Mouse (Mus musculus) ovary, postnatal 14 days (tissue): ENCODE data around the gene Rgl1.
"Not testable (repeated sequence)": the region's sequence is repeated elsewhere in the genome, so short reads cannot be mapped to it uniquely, and the experiment has no call there.

Experiments
- DNase-seq: peaks from one replicate; pipeline ENCODE4 v3.0.0; 2022; ENCODE audit warnings: low spot score

The Rgl1 gene

DNA sequence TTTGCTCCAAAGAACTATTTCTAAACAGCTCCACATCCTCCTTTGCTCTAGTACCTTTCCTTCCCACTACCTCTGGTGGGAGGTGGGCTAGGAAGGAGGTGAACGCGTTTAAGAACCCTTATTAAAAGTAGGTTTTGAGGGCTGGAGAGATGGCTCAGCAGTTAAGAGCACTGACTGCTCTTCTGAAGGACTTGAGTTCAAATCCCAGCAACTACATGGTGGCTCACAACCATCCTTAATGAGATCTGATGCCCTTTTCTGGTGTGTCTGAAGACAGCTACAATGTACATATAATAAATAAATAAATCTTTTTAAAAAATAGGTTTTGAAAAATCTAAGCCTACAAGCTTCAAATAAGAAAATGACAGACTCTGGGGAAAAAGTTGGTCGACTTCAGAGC, 19.3 kb upstream of the Rgl1 start:
- DNase-seq: not testable (repeated sequence)

GRCm38 (mm10) chr1:152784620-152785019, 18.5 kb upstream of the Rgl1 start:
- DNase-seq: no peak

- peak; percentile 57 for DNase-seq
These were observed 13.1 kb upstream of the Rgl1 start for GRCm38 (mm10) chr1:152779071-152779737.

GRCm38 (mm10) chr1:152774601-152775000, 8.4 kb upstream of the Rgl1 start:
- not testable (repeated sequence) for DNase-seq

GRCm38 (mm10) chr1:152771016-152771415, 4.9 kb upstream of the Rgl1 start:
- no peak for DNase-seq

GRCm38 (mm10) chr1:152767749-152768488, 1.8 kb upstream of the Rgl1 start:
- peak; percentile 69 for DNase-seq

- no peak for DNase-seq
These were observed 925 bp upstream of the Rgl1 start for GRCm38 (mm10) chr1:152766804-152767748.

DNA sequence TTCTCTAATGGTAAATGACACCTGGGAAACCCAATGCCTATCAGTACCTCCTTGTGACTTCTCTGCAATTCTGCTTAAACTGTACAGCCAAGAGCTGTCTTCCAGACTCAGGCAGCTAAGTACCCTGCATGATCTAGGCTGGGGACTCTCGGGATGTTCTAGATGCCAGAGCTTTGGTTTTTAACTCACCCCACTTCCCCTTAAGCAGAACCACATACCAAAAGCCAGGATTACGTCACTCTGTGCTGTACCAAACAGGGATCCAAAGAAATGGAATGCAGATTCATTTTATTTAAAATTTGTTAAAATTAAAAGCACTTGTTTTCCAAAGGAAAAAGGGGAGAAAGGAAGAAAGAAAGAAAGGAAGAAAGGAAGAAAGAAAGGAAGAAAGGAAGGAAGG, 4.4 kb downstream of the Rgl1 start:
- DNase-seq: no peak

- no peak for DNase-seq
These were observed 15.7 kb downstream of the Rgl1 start, which contains the start of gene Apobec4 for GRCm38 (mm10) chr1:152750312-152750965. Gene Apobec4 (plus strand): TSS chr1:152750551.

GRCm38 (mm10) chr1:152749276-152749675, 16.9 kb downstream of the Rgl1 start:
- DNase-seq: no peak

DNA sequence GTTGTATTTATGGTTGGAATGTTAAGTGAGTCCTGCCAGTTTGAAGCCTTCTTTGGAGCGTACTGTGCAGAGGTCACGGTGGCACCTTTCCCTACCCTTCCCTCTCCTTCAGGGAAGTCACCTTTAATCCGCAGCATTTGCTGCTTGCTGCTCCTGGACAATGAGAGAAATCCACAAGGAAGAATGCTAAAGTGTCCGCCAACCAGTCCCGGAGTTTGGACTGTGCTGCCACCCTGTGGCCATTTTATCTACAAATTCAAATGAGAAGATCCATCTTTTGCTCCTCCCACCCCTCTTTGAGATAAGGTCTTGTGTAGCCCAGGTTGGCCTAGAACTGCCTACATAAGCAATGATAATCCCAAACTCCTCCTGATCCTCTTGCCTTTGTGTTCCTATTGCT, 19.7 kb downstream of the Rgl1 start:
- DNase-seq: peak; percentile 78

DNA sequence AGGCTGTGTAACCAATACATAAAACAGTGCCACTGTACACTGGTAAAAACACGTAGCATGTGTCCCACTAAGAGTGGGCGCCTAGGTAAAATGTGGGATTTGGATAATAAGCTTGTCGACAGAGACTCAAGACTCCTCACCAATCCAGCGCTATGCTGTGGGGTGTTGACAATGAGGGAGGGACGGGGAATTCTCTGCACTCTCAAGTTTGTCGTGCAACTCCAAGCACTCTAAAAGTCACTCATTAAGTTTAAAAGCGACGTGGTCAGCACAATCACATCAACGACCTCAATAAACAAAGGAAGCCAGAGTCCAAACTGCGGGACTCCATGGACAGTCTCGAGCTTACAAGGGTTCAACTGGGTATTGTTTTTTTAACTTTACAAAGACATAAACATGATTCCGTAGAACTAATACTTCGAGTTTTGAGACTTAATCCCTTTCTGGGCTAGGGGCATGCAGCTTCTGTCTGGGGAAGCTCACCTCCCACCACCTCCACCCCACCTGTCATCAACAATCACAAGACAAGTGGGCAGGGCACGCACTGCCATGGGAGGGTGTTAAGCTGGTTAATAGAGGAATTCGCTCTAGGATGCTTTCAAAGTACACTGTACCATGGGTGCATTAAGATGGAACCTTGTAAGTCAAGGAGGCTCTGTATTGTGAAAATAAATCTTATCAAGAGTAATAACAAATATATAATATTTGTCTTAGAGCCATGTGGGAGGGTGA, 22.9 kb downstream of the Rgl1 start:
- no peak for DNase-seq

- no peak for DNase-seq
These were observed 26.8 kb downstream of the Rgl1 start for GRCm38 (mm10) chr1:152739374-152739773.

GRCm38 (mm10) chr1:152738793-152739192, 27.4 kb downstream of the Rgl1 start:
- no peak for DNase-seq

- no peak for DNase-seq
These were observed 38.4 kb downstream of the Rgl1 start for GRCm38 (mm10) chr1:152727604-152728236.

- DNase-seq: no peak
These were observed 40.1 kb downstream of the Rgl1 start for GRCm38 (mm10) chr1:152726095-152726494.

DNA sequence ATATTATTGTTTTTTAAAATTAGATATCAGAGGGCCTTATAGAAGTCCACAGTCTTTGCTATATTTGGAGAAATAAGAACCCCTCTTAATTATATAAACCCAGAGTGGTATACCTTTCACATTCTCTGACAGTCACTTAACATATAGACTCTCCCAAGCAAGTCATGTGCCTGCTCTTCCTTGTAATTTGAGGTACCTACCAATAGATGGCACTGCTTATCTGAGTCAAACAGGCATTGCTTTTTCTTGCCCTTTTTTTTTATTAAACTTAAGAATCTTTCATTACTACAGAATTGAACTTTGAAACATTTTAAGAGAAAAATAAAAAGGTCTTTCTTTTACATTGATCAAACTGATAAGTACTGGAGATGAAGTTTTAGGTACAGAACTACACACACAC, 41.9 kb downstream of the Rgl1 start:
- no peak for DNase-seq

DNA sequence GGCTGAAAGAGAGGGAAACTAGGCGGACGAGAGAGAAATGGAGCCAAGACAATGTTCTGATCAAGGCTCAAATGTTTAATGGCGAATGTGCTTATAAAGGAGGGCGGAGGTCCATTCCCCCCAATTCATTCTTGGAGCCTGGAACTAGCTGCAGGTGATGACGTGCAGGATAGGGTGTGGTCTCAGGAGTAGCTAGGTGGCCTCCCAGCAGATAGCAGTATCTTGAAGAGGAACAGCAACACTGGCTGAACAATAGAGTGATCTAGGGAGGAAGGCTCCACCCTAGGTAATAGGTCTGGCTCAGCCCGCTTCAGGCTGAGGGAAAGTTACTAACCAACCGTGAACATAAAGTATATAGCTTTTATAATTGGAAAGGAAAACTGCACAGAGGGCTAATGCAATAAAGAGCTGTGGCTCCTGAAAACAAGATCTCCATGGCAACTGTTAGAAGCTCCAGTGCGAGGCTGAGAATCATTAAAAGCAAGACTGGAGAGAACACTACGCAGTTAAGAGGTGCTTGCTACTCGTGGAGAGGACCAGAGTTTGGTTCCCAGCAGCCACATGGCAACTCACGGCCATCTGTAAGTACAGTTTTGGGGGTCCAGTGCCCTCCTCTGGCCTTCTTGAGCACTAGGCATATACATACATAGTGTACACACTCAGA, 44.5 kb downstream of the Rgl1 start:
- DNase-seq: no peak

DNA sequence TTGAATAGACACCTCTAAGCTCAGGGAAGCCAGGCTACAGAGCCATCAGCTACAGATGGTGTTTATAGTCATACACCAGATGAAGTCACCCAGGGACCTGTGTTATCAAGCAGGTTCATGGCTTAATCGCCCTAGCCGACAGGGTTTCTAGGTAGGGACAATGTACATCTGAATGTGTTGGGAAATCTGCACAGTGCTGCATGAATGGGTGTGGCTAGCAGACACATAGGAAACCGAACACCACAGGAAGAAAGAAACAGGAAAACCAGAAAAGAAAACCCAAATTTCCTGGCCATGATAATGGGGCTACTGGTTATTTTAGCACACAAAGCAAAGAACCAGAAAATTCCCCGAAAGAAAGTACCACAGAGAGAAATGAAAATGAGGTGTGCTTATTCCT, 45.2 kb downstream of the Rgl1 start:
- DNase-seq: no peak

- DNase-seq: no peak
These were observed 48.0 kb downstream of the Rgl1 start for GRCm38 (mm10) chr1:152718200-152718599.
